Mouse (Mus musculus): ENCODE measurements around the gene Prmt9. TPM values are rescaled to one million over a fixed set of nuclear protein-coding genes. Genes with fewer than 3 reads are reported as not detected.

Prmt9 gene
- polyA plus RNA-seq, 1 experiment from 2014 or later, result 19.6 TPM

Other genes starting within 250 kb of the Prmt9 start
- gene Arhgap10, start 31.4 kb upstream of the Prmt9 start, polyA plus RNA-seq (2014; fragmentation: Nextera tagmentation; extraction: Ambion mirVana), result 33.6 and 37.0 TPM in 2 replicates
- 27.2 and 33.7 TPM in 2 replicates for gene Tmem184c, start 61.3 kb downstream of the Prmt9 start, polyA plus RNA-seq (2014; fragmentation: Nextera tagmentation; extraction: Ambion mirVana)
- gene Ednra, start 175.1 kb downstream of the Prmt9 start, polyA plus RNA-seq (2014; fragmentation: Nextera tagmentation; extraction: Ambion mirVana), result 24.5 and 28.7 TPM in 2 replicates